Mouse (Mus musculus): ENCODE data around the gene Prim1.

DNA sequence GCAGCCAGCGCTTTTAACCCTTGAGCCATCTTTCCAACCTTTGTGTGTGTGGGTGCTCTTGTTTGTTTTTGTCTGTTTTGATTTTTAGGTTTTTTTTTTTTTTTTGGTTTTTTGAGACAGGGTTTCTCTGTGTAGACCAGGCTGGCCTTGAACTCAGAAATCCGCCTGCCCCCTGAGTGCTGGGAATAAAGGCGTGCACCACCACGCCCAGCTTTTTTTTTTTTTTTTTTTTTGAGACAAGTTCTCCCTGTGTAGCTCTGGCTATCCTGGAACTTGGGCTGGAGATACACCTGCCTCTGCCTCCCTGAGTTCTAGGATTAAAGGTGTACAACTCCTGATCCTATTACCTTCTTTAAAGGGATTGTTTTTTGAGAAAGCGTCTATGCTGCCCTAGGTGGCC, 46.1 kb downstream of the Prim1 start:
- TF ChIP-seq CTCF (IDR thresholded peaks at IDR 0.05; ENCODE audit: borderline replicate concordance, insufficient read depth, low read length) (no peak), POLR2A (IDR thresholded peaks at IDR 0.05; ENCODE audit: low read depth, low read length) (no peak)

Data from embryonic fibroblast, embryonic 13.5 days (primary cell).